Mouse (Mus musculus): ENCODE results near the gene Galnt9. TPM values are rescaled to one million over a fixed set of nuclear protein-coding genes. Genes with fewer than 3 reads are reported as not detected.

Gene Galnt9
- total RNA-seq, 2 experiments from 2014 or later: not detected

DNA sequence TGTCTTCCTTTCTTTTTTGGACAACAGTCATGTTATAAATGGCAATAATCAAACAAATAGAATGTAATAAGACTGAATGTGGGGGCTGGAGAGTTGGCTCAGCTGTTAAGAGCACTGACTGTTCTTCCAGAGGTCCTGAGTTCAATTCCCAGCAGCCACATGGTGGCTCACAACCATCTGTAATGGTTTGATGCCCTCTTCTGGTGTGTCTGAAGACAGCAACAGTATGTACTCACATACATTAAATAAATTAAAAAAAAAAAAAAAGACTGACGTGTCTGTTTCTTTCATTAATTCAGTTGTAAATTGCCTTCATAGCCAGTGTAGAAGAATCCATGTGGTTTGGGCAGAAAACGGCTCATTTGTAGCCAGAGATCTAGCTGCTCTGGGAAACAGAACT is 80.2 kb downstream of the Galnt9 start:
- no peak for DNase-seq
- intact Hi-C loops (cut with DNase I): no loop called here

GRCm38 (mm10) chr5:110627351-110627750 is 83.2 kb downstream of the Galnt9 start:
- no peak for DNase-seq
- intact Hi-C loops (cut with DNase I): no loop called here

DNA sequence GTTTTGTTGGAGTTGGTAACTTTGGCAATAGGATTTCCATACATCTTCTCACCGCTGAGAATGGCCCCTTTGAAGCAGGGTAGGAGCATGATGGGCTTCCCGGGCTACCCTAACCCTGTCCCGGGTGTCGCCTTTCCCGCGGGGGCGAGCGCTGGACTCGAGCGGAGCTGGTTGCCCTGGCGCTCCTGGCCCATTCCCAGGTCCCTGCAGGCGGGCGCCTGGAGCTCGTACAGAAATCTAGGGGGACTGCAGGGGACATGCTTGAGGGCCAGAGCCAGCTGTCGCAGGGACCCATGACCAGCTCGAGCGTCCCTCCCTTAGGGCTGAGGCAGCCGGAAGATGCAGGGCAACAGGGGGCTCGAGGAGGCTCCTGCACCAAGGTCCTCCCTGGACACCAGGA is 84.0 kb downstream of the Galnt9 start:
- intact Hi-C loops (cut with DNase I): no loop called here
- DNase-seq: no peak

- DNase-seq: no peak
Observed at GRCm38 (mm10) chr5:110629525-110630120, 85.5 kb downstream of the Galnt9 start.

DNA sequence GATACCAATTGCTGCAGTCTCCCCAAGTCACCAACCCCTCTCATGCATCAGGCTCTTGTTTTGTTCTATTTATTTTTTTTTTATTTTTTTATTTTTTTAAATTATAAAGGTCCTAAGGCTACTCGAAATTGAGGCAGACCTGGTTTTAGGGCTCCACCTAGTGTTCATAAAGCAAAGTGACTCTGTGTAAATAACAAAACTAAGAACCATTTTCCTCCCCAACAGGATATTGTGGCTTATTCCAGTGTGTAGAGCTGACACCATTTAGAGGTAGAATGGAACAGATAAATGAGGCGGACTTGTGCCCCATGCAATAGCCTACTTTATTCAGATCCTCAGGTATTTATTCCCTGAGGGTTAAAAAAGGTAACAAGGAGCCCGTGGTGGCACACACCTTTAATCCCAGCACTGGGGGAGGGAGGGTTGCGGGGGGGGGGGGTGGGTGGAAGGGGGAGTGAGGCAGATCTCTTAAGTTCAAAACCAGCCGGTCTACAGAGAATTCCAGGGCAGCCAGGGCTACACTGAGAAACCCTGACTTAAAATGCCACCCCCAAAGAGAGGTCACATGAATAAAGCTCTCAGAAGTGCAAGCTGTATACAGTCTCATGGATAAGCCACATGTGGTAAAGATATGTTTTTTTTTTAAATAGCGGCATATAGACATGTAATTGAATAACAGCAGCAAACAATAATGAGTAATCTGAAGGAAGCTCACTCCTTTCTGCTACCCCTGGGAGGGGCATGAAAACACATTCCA is 92.0 kb downstream of the Galnt9 start:
- intact Hi-C loops (cut with DNase I): loop anchor here (1.0 to 5.0 kb wide), 3 partner anchors 143 to 279 kb away; no protein-coding TSS in a partner anchor
- DNase-seq: no peak

More at GRCm38 (mm10) chr5:110629525-110630120, 85.5 kb downstream of the Galnt9 start:
- intact Hi-C loops (cut with DNase I): no loop called here

GRCm38 (mm10) chr5:110638306-110639074 is 94.3 kb downstream of the Galnt9 start:
- DNase-seq: no peak

DNA sequence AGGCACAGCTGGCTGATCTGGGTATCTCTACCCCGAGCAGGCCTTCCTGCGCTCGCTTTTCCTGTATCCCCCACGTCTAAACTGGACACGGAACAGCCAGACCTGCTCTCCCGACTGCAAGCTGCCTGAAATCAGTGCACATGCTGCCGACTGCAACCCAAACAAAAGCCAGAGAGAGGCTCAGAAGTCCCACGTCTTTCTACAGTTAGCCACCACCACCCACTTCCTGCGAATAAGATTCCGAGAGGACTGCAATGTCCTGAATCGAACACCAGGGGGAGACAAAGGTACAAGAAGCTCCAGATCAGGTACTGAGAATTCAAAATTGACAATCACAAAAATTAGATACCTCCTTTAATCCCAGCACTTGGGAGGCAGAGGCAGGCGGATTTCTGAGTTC is 95.3 kb downstream of the Galnt9 start:
- intact Hi-C loops (cut with DNase I): loop anchor here (5.0 kb wide), 1 partner anchor 262 kb away; no protein-coding TSS in a partner anchor
- peak; percentile 73 for DNase-seq

More at GRCm38 (mm10) chr5:110638306-110639074, 94.3 kb downstream of the Galnt9 start:
- intact Hi-C loops (cut with DNase I): loop anchor here (5.0 kb wide), 1 partner anchor 261 kb away; no protein-coding TSS in a partner anchor

- DNase-seq: no peak
- intact Hi-C loops (cut with DNase I): loop anchor here (10.0 kb wide), 1 partner anchor 618 kb away; no protein-coding TSS in a partner anchor
Observed at GRCm38 (mm10) chr5:110646377-110646776, 102.2 kb downstream of the Galnt9 start.

DNA sequence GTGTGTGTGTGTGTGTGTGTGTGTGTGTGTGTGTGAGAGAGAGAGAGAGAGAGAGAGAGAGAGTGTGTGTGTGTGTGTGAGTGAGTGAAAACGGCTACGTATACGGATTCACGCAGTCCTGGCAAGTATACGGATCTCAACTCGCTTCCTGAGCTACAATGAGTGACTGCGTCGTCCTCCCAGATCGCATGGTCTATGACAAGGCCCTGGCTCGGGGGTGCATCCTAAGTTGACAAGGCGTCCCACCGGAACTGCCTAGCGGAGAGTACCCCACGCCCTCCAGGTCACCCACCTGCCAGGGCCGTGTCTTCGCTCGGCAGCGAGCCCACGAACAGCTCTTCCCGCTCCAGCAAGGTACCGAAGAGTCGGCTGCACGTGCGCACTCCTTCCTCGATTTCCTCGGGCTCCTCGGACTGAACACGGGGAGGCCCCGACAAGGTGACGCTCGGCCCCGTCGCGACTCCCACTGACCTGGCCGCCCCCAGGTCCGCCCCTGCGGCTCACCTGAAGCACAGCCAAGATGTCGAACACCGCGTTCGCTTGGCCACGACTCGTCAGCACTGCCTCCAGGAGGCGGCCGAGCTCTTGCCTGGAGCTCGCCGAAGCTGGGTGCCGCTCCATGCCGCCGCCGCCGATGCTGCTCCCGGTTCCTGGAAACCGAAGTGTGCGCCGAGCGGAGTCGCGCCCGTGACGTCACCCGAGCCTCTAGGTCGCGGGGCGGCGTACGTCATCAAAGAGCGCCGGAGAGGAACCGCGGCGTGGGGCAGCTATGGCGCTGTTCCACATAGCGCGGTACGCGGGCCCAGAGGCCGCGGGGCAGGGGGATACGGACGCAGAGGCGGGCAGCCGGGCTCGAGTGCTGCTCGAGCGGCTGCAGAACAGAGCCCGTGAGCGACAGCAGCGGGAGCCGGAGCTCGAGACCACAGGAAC is 108.8 kb downstream of the Galnt9 start, which contains the start of the genes Noc4l and Ddx51:
TSS of gene Noc4l (minus strand) at position 699 of the 930 bp plus-strand sequence.
TSS of gene Ddx51 (plus strand) at position 733 of the 930 bp plus-strand sequence.
- peak; percentile 96 to 98 for DNase-seq
- intact Hi-C loops (cut with DNase I): loop anchor here (5.0 kb wide), 1 partner anchor 119 kb away; the partner anchor contains the start of gene Ep400

DNA sequence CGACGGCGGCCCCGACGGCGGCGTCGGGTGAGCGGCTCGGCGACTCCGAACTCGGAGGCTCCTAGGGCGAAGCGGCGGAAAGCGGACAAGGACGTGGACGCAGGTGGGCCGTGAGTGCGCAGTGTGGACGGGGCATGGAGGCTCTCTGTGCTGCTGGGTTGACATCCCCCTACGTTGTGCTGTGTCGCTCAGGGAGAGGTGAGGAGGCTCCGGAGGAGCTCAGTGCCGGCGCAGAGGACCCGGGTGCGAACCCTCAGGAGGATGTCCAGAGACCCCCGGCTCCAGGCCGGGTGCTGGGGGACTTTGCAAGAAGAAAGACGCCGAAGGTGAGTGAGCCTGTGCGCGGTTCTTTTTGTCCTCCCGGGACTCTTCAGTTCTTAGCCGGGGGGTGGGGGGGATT is 109.5 kb downstream of the Galnt9 start:
- intact Hi-C loops (cut with DNase I): loop anchor here (5.0 kb wide), 1 partner anchor 119 kb away; the partner anchor contains the start of gene Ep400
- DNase-seq: no peak

GRCm38 (mm10) chr5:110659682-110660081 is 115.5 kb downstream of the Galnt9 start:
- intact Hi-C loops (cut with DNase I): no loop called here
- DNase-seq: no peak

- peak in 1 of 2 experiments; percentile 15 for DNase-seq
- intact Hi-C loops (cut with DNase I): no loop called here
Observed at GRCm38 (mm10) chr5:110664041-110664440, 119.9 kb downstream of the Galnt9 start.

- intact Hi-C loops (cut with DNase I): no loop called here
- DNase-seq: no peak
Observed at GRCm38 (mm10) chr5:110664750-110665269, 120.7 kb downstream of the Galnt9 start.

DNA sequence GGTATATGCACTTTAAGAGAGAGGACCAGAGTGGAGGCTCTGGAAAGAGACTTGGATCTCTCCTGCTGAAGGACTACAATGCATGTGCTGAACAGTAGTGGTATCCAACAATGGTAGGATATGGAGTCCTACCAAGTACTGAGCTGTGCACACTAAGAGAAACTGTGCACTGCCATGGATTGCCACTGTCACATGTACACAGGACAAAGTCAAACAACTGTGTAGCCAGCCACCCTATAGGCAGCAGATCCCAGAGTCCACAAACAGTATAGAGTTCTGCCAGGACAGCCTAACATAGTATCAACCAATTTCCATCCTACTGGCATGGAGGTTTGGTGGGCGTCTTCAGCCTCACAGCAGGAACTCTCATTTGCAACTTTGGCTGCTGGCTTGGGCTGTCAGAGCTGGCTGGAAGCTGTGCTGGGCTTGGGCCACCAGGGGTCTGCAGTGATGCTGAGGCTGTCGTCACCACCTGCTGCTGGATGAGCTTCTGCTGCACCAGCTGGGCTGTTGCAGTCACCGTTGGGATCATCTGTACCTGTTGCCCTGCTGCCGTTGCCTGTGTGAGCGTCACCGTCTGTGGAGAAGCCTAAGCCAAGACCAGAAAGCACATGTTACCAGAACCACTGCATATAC is 121.4 kb downstream of the Galnt9 start:
- DNase-seq: no peak
- intact Hi-C loops (cut with DNase I): no loop called here

Small RNAs within 50 kb of the gene (microRNA-seq; reads per million reads assigned to microRNA genes)
- gene Mir7026 (ENCODE audit: borderline number of aligned reads in 2 of 2): 0 reads per million in 2 experiments

Other genes with a start within 250 kb of the Galnt9 start
- gene P2rx2, start 201.1 kb upstream of the Galnt9 start, total RNA-seq (2021): not detected
- not detected for gene Lrcol1, start 199.6 kb upstream of the Galnt9 start, total RNA-seq (2021)
- 10 to 100 TPM; 38.5 to 50.5 TPM for gene Fbrsl1, start 95.9 kb upstream of the Galnt9 start, total RNA-seq (2021)
- 10 to 100 TPM; 12.8 to 13.5 TPM for gene Noc4l, start 109.1 kb downstream of the Galnt9 start, total RNA-seq (2021)
- 10 to 100 TPM in 1 of 2 experiments, 1 to 10 TPM in 1; 8.2 to 12.0 TPM for gene Ddx51, start 109.1 kb downstream of the Galnt9 start, total RNA-seq (2021)
- 10 to 100 TPM; 30.0 to 38.4 TPM for gene Ep400, start 226.4 kb downstream of the Galnt9 start, total RNA-seq (2021)
- gene Pus1, start 236.3 kb downstream of the Galnt9 start, total RNA-seq (2021): 10 to 100 TPM; 18.8 to 21.9 TPM